Mouse (Mus musculus) frontal cortex, adult 2 months (tissue): ENCODE results near the gene Hbb-bt. TPM values are rescaled to one million over a fixed set of nuclear protein-coding genes. Genes with fewer than 3 reads are reported as not detected.
"Not testable (repeated sequence)": the region's sequence is repeated elsewhere in the genome, so short reads cannot be mapped to it uniquely, and the experiment has no call there.

Experiments used
- DNase-seq, 2 experiments: peaks; one replicate each; pipeline ENCODE4 v3.0.0; 2022; ENCODE audit warnings: low spot score in 1 of 2; ENCODE audit errors: extremely low spot score in 1 of 2
- polyA plus RNA-seq: library from polyadenylated mRNA; depleted of rRNA; stranded (reverse); fragments of >200 nt; gene quantifications from 2 replicates; pipeline ENCODE4 v1.2.3, GENCODE M21; 2012; rRNA removed

Gene Hbb-bt
- polyA plus RNA-seq, 1 experiment = 66.4 TPM

DNA sequence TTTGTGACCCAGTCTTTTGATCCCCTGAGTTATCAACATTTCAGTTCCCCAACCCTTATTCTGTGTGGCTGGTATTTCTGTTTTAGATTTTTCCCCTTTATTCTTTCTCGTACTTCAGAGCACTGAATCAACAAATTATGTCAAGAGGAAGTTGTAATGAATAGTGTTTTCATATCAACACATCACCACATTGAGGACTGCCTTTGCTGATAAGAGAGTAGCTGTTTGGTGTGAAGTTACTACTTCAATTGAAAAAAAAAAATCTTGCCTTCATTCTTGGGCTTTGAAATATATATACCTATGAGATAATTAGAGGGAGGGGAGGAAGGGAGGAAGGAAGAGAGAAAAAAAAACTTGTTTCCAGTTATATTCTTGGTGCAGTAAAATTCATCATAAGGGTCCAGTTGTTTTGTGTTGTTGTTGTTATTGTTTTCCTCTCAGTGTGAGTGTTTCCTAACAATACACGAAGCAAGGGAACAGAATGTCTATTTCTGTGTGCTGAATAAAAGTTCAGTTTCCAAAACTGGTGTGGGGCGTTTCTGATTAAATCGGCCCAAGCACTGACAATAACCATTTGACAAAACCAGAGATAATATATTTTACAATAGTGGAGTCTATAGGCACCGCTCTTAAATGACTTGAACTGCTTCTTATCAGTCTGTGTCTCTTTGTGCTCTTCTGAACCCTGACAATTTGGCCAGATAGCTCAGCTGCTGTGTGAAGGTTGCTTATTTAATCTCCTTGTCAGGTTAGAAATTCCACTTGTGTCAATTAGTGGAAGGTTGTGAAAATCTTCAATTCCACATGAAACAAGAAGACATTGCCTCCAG is 4.6 kb downstream of the Hbb-bt start:
- no peak for DNase-seq

- not testable (repeated sequence) for DNase-seq
Observed at GRCm38 (mm10) chr7:103808120-103808519, 5.7 kb downstream of the Hbb-bt start.

GRCm38 (mm10) chr7:103806856-103807255 is 6.9 kb downstream of the Hbb-bt start:
- peak in 1 of 2 experiments; percentile 70 for DNase-seq

GRCm38 (mm10) chr7:103792669-103793388 is 21.0 kb downstream of the Hbb-bt start:
- no peak for DNase-seq

DNA sequence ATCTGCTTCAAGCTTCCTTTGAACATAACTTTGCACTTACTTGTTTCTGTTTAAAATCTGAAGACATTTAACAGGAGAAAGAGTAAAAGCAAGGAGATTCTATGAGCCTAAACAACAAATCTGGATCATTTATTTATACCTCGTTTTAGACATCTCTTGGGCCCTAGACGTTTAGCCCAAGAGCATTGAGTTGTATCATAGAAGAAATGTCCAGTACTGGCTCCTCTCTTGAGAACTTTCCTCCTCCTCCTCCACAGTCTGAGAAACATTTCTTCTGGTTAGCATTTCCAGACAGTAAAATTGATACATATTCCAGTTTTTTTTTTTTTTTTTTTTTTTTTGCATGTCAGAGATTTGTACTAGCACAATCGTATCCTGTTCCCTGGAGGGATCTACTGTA is 22.1 kb downstream of the Hbb-bt start, which contains the start of gene Olfr67:
Olfr67 (minus strand) TSS at position 101 of the 400 bp plus-strand sequence.
- DNase-seq = no peak

- no peak for DNase-seq
Observed at GRCm38 (mm10) chr7:103779598-103779997, 34.2 kb downstream of the Hbb-bt start, which contains the start of gene Olfr68. Olfr68 (minus strand) TSS chr7:103779698.

GRCm38 (mm10) chr7:103777652-103778051 is 36.1 kb downstream of the Hbb-bt start:
- DNase-seq = not testable (repeated sequence)

GRCm38 (mm10) chr7:103771494-103771893 is 42.3 kb downstream of the Hbb-bt start, which contains the start of gene Olfr69:
Olfr69 (minus strand) TSS chr7:103771594.
- no peak for DNase-seq

DNA sequence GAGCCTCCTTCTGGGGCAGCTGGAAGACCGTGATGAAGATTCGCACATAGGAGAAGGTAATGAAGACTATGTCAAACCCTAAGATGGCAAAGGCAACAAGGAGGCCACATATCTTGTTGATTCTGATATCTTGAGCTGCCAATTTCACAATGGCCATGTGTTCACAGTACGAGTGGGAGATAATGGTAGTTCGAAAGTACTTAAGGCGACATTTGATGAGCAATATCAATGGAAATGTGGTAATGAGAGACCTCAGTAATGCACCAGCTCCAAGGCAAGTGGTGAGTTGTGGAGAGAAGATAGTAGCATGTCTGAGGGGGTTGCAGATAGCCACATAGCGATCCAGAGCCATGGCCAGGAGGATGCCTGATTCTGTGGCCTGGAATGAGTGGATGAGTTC is 46.1 kb downstream of the Hbb-bt start:
- DNase-seq = not testable (repeated sequence)

Other genes starting within 250 kb of the Hbb-bt start
- not detected in 2 replicates for gene Olfr616, start 244.9 kb downstream of the Hbb-bt start, polyA plus RNA-seq
- not detected in 2 replicates for gene Olfr617, start 240.9 kb downstream of the Hbb-bt start, polyA plus RNA-seq
- gene Olfr618, start 223.9 kb downstream of the Hbb-bt start, polyA plus RNA-seq = not detected in 2 replicates
- gene Olfr619, start 213.4 kb downstream of the Hbb-bt start, polyA plus RNA-seq = not detected in 2 replicates
- not detected in 2 replicates for gene Olfr620, start 201.5 kb downstream of the Hbb-bt start, polyA plus RNA-seq
- gene Olfr622, start 171.3 kb downstream of the Hbb-bt start, polyA plus RNA-seq = not detected in 2 replicates
- not detected in 2 replicates for gene Olfr623, start 150.3 kb downstream of the Hbb-bt start, polyA plus RNA-seq
- 0.02 TPM in 1 of 2 replicates, not detected in the other for gene Olfr624, start 142.8 kb downstream of the Hbb-bt start, polyA plus RNA-seq
- not detected in 2 replicates for gene Olfr625-ps1, start 131.3 kb downstream of the Hbb-bt start, polyA plus RNA-seq
- not detected in 2 replicates for gene Olfr243, start 99.3 kb downstream of the Hbb-bt start, polyA plus RNA-seq
- not detected in 2 replicates for gene Olfr628, start 83.6 kb downstream of the Hbb-bt start, polyA plus RNA-seq
- gene Olfr629, start 69.1 kb downstream of the Hbb-bt start, polyA plus RNA-seq = not detected in 2 replicates
- not detected in 2 replicates for gene Olfr630, start 56.7 kb downstream of the Hbb-bt start, polyA plus RNA-seq
- gene Olfr69, start 42.4 kb downstream of the Hbb-bt start, polyA plus RNA-seq = not detected in 2 replicates
- not detected in 2 replicates for gene Olfr68, start 34.3 kb downstream of the Hbb-bt start, polyA plus RNA-seq
- gene Olfr67, start 22.2 kb downstream of the Hbb-bt start, polyA plus RNA-seq = not detected in 2 replicates
- gene Hbb-bs, start 14.1 kb upstream of the Hbb-bt start, polyA plus RNA-seq = 468 and 610 TPM in 2 replicates
- gene Hbb-bh2, start 26.5 kb upstream of the Hbb-bt start, polyA plus RNA-seq = not detected in 2 replicates
- 2.1 and 9.1 TPM in 2 replicates for gene Hbb-bh1, start 29.2 kb upstream of the Hbb-bt start, polyA plus RNA-seq
- gene Hbb-y, start 39.2 kb upstream of the Hbb-bt start, polyA plus RNA-seq = 20.5 and 59.2 TPM in 2 replicates
- gene Olfr66, start 72.3 kb upstream of the Hbb-bt start, polyA plus RNA-seq = not detected in 2 replicates
- gene Olfr64, start 80.5 kb upstream of the Hbb-bt start, polyA plus RNA-seq = not detected in 2 replicates
- not detected in 2 replicates for gene Olfr65, start 89.5 kb upstream of the Hbb-bt start, polyA plus RNA-seq
- gene Olfr631, start 114.8 kb upstream of the Hbb-bt start, polyA plus RNA-seq = not detected in 2 replicates
- not detected in 2 replicates for gene Olfr632, start 120.4 kb upstream of the Hbb-bt start, polyA plus RNA-seq
- gene Olfr633, start 130.4 kb upstream of the Hbb-bt start, polyA plus RNA-seq = not detected in 2 replicates
- gene Olfr635, start 157.2 kb upstream of the Hbb-bt start, polyA plus RNA-seq = not detected in 2 replicates
- gene Olfr638, start 184.8 kb upstream of the Hbb-bt start, polyA plus RNA-seq = not detected in 2 replicates
- not detected in 2 replicates for gene Olfr639, start 203.3 kb upstream of the Hbb-bt start, polyA plus RNA-seq
- 0.11 TPM in 1 of 2 replicates, not detected in the other for gene Olfr640, start 211.6 kb upstream of the Hbb-bt start, polyA plus RNA-seq
- not detected in 2 replicates for gene Olfr641, start 221.4 kb upstream of the Hbb-bt start, polyA plus RNA-seq
- gene Olfr642, start 238.7 kb upstream of the Hbb-bt start, polyA plus RNA-seq = not detected in 2 replicates
- not detected in 2 replicates for gene 4930516K23Rik, start 247.4 kb upstream of the Hbb-bt start, polyA plus RNA-seq